In genomic region chr19:4309776-4310185, GRCm38 (mm10) we compare ENCODE assay signal across 7 mouse cellular contexts. TPM values are rescaled to one million over a fixed set of nuclear protein-coding genes. Genes with fewer than 3 reads are reported as not detected.
DNase-seq lines count a peak whose midpoint lies in the region; ATAC-seq lines count a peak whose summit lies in the region.

No protein-coding gene starts in this region.

- DNase-seq in neural tube, embryonic 10.5 days (ENCODE audit: extremely low spot score, low spot score) = peak; percentile 63
- DNase-seq in R1 (ENCODE audit: low read depth, low spot score) = peak; percentile 87
- DNase-seq in embryo, embryonic 10 days (ENCODE audit: low spot score) = peak; percentile 89
- peak; percentile 74 to 77 for DNase-seq in heart, postnatal 10 days
- peak; percentile 72 for DNase-seq in limb, embryonic 10.5 days (ENCODE audit: low spot score)
- peak; percentile 86 for DNase-seq in skeletal muscle tissue, adult 2 months (ENCODE audit: low read depth, low spot score)

- intact Hi-C loops in heart, postnatal 10 days (cut with DNase I) = loop anchor here (1.0 to 5.0 kb wide), 2 partner anchors 52 to 102 kb away; no protein-coding TSS in a partner anchor

- H3K27ac ChIP-seq in neural tube, embryonic 15.5 days (replicated peaks) = no peak overlapping the region
- H3K27ac ChIP-seq in limb, embryonic 10.5 days = no peak overlapping the region

- H3K4me1 ChIP-seq in neural tube, embryonic 15.5 days = peaks cover 19% of the 10 kb centered on the region
- H3K4me1 ChIP-seq in limb, embryonic 10.5 days = peaks cover 13% of the 10 kb centered on the region

- H3K9ac ChIP-seq in neural tube, embryonic 15.5 days (replicated peaks) = no peak overlapping the region

- no peak for ATAC-seq in neural tube, embryonic 15.5 days (ENCODE audit: low FRiP score)

- H3K4me3 ChIP-seq in neural tube, embryonic 15.5 days (replicated peaks) = no peak overlapping the region
- no peak overlapping the region for H3K4me3 ChIP-seq in limb, embryonic 10.5 days

- H3K4me2 ChIP-seq in neural tube, embryonic 15.5 days = no peak overlapping the region

- peaks cover 8% of the 10 kb centered on the region; the same call in 1 of the 2 replicates for H3K36me3 ChIP-seq in neural tube, embryonic 15.5 days
- H3K36me3 ChIP-seq in limb, embryonic 10.5 days = peaks cover 12% of the 10 kb centered on the region

- H3K9me3 ChIP-seq in neural tube, embryonic 15.5 days (replicated peaks) = no peaks in the 10 kb centered on the region
- no peaks in the 10 kb centered on the region for H3K9me3 ChIP-seq in limb, embryonic 10.5 days (replicated peaks)

- H3K27me3 ChIP-seq in neural tube, embryonic 15.5 days (replicated peaks) = no peaks in the 10 kb centered on the region
- no peaks in the 10 kb centered on the region for H3K27me3 ChIP-seq in limb, embryonic 10.5 days (ENCODE audit: low read depth, poor library complexity, severe bottlenecking)

RNA-seq across cellular contexts. Expression of gene Grk2, which starts 3.8 kb away (rescaled TPM):
- 26.2 and 31.3 TPM in 2 replicates for polyA plus RNA-seq in neural tube, embryonic 15.5 days (2015; fragmentation: Nextera tagmentation; extraction: Ambion mirVana)
- total RNA-seq in heart, postnatal 10 days (2021) = 10 to 100 TPM; 51.4 to 57.2 TPM
- polyA plus RNA-seq in limb, embryonic 10.5 days (2016; fragmentation: Nextera tagmentation; extraction: Ambion mirVana) = 14.6 and 15.5 TPM in 2 replicates

RNA-seq across cellular contexts. Expression of gene Ankrd13d, which starts 26.8 kb away (rescaled TPM):
- 63.0 and 75.4 TPM in 2 replicates for polyA plus RNA-seq in neural tube, embryonic 15.5 days (2015; fragmentation: Nextera tagmentation; extraction: Ambion mirVana)
- 1 to 10 TPM in 1 of 2 experiments, under 1 TPM in 1; 0.98 to 1.5 TPM for total RNA-seq in heart, postnatal 10 days (2021)
- 5.5 and 7.9 TPM in 2 replicates for polyA plus RNA-seq in limb, embryonic 10.5 days (2016; fragmentation: Nextera tagmentation; extraction: Ambion mirVana)

RNA-seq across cellular contexts. Expression of gene Ssh3, which starts 40.8 kb away (rescaled TPM):
- polyA plus RNA-seq in neural tube, embryonic 15.5 days (2015; fragmentation: Nextera tagmentation; extraction: Ambion mirVana) = 19.8 TPM in 2 replicates
- total RNA-seq in heart, postnatal 10 days (2021) = 10 to 100 TPM in 1 of 2 experiments, 1 to 10 TPM in 1; 10.0 to 12.0 TPM
- polyA plus RNA-seq in limb, embryonic 10.5 days (2016; fragmentation: Nextera tagmentation; extraction: Ambion mirVana) = 2.5 and 4.4 TPM in 2 replicates
